Mouse (Mus musculus) liver, embryonic 14.5 days (tissue): ENCODE data around the gene Ptges3l.
A peak's percentile ranks its signal among the peaks of the same experiment; 100 is the strongest.

Experiments used
- CTCF ChIP-seq: IDR thresholded peaks from 2 replicates; pipeline ENCODE4 v1.5.1; 2016; ENCODE audit warnings: antibody characterized with exemption, low read depth, control low read depth
- EP300 ChIP-seq: IDR thresholded peaks from 2 replicates; pipeline ENCODE4 v1.6.1; 2016; ENCODE audit warnings: antibody characterized with exemption, low read depth

DNA sequence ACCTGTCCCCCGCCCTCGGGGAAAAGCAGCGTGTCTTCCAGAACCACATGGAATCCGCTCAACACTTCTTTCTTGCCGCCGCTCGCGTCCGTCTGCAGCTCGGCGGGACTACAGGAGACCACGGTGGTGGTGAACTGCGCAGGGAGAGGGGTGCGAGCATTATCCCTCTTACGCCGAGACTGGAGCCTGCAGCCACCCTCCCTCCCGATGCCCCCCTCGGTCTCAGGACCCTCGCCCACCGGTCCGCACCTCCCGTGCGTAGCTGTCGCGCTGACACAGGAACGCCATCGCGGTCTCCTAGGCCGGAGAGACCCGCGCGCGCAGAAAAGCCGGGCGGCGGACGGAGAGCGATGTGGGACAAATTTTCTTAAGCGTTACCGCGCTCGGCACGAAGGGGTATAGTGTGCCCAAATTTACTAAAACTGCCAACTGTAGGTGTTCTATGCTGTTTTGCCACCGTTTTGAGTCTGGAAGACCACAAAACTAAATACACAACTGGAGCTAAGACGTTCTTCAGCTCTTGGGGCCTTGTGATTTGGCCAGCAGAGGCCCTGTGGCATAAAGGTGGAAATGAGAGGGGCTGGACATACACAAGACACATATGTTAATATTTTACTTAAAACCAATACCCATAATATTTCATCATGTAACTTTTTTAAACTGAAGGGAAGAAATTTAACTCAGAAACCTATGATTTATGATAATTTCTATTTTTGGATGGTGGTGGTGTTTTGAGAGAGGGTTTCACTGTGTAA is 7.9 kb downstream of the Ptges3l start, which contains the start of gene Aarsd1:
- 0 out of 2 replicates have a peak, but pooled peaks have one; percentile 2 for TF ChIP-seq CTCF
- no peak; the same call in 1 of the 2 replicates for TF ChIP-seq EP300
